Mouse (Mus musculus) left cerebral cortex, postnatal 14 days (tissue): ENCODE data around the gene Vmn1r107. TPM values are rescaled to one million over a fixed set of nuclear protein-coding genes. Genes with fewer than 3 reads are reported as not detected.
"Not testable (repeated sequence)": the region's sequence is repeated elsewhere in the genome, so short reads cannot be mapped to it uniquely, and the experiment has no call there.

ENCODE experiments used
- DNase-seq, 2 experiments: peaks; one replicate each; pipeline ENCODE4 v3.0.0; 2021 to 2022; ENCODE audit warnings: low spot score in 2 of 2, mixed read lengths in 1 of 2
- intact Hi-C: fragments of 180-260 bp; cut with DNase I; formaldehyde crosslinking; loops from one replicate; pipeline ENCODE4 v1.15.1; 2025
- long read RNA-seq, 2 experiments: library from polyadenylated mRNA; stranded (forward); transcript quantifications; one replicate each; pipeline ENCODE4 v2.0.0; 2021
- total RNA-seq, 2 experiments: library from RNA; stranded (reverse); gene quantifications; 2 replicates each; pipeline ENCODE4 v1.2.3; 2021

Vmn1r107 gene
- not detected for total RNA-seq
- long read RNA-seq, experiment 1: 0 reads
- long read RNA-seq, experiment 2: 0 reads

- intact Hi-C loops, DNase-seq: not testable (repeated sequence)
These were observed at the start of gene Vmn1r107 for GRCm38 (mm10) chr7:20668618-20669017. Vmn1r107 (plus strand) TSS chr7:20668918.

GRCm38 (mm10) chr7:20703116-20703515 is 34.4 kb downstream of the Vmn1r107 start, which contains the start of gene Vmn1r111:
Vmn1r111 (minus strand) TSS chr7:20703216.
- intact Hi-C loops, DNase-seq: not testable (repeated sequence)

Other genes starting within 250 kb of the Vmn1r107 start
- gene Vmn1r101, start 226.3 kb upstream of the Vmn1r107 start, total RNA-seq: not detected
- not detected for gene Gm10670, start 194.0 kb upstream of the Vmn1r107 start, total RNA-seq
- gene Vmn1r103, start 158.4 kb upstream of the Vmn1r107 start, total RNA-seq: not detected
- not detected for gene Vmn1r104, start 135.1 kb upstream of the Vmn1r107 start, total RNA-seq
- not detected for gene Gm5726, start 123.2 kb upstream of the Vmn1r107 start, total RNA-seq
- not detected for gene Gm4141, start 92.7 kb upstream of the Vmn1r107 start, total RNA-seq
- not detected for gene Gm4513, start 69.9 kb upstream of the Vmn1r107 start, total RNA-seq
- not detected for gene Vmn1r111, start 34.3 kb downstream of the Vmn1r107 start, total RNA-seq
- gene Gm10668, start 61.7 kb downstream of the Vmn1r107 start, total RNA-seq: not detected
- not detected for gene Vmn1r112, start 102.3 kb downstream of the Vmn1r107 start, total RNA-seq
- not detected for gene Vmn1r113, start 118.4 kb downstream of the Vmn1r107 start, total RNA-seq
- not detected for gene Vmn1r114, start 143.3 kb downstream of the Vmn1r107 start, total RNA-seq
- not detected for gene Vmn1r115, start 176.1 kb downstream of the Vmn1r107 start, total RNA-seq
- not detected for gene Vmn1r116, start 203.3 kb downstream of the Vmn1r107 start, total RNA-seq
- not detected for gene Vmn1r117, start 215.2 kb downstream of the Vmn1r107 start, total RNA-seq
- not detected for gene Vmn1r118, start 243.4 kb downstream of the Vmn1r107 start, total RNA-seq